Mouse (Mus musculus) stomach, postnatal 0 days (tissue): ENCODE data around the gene Cacna1s. TPM values are rescaled to one million over a fixed set of nuclear protein-coding genes. Genes with fewer than 3 reads are reported as not detected.

Experiments used
- ATAC-seq: fragments of 200-750 bp; cut with Nextera tagmentation; 2 replicates; pipeline ENCODE4 v1.8.0; 2017; ENCODE audit not compliant: low FRiP score, low TSS enrichment
- DNase-seq: peaks from one replicate; pipeline ENCODE4 v3.0.0-alpha.2; 2016; ENCODE audit warnings: low spot score
- H3K27ac ChIP-seq: fragments of 300-500 bp; sonication (generic); replicated peaks from 2 replicates; pipeline ENCODE4 v1.5.1; 2014; ENCODE audit warnings: mild to moderate bottlenecking, control low read depth
- H3K27me3 ChIP-seq: fragments of 300-500 bp; sonication (generic); 2 replicates; pipeline ENCODE4 v1.6.1; 2014; ENCODE audit warnings: low read length; ENCODE audit not compliant: control insufficient read depth, insufficient read depth
- H3K36me3 ChIP-seq: fragments of 300-500 bp; sonication (generic); 2 replicates; pipeline ENCODE4 v1.6.1; 2014; ENCODE audit warnings: low read length, mixed read lengths; ENCODE audit not compliant: control insufficient read depth, insufficient read depth
- H3K4me1 ChIP-seq: fragments of 300-500 bp; sonication (generic); replicated peaks from 2 replicates; pipeline ENCODE4 v1.6.1; 2014; ENCODE audit warnings: antibody characterized with exemption; ENCODE audit not compliant: control insufficient read depth, insufficient read depth
- H3K4me2 ChIP-seq: fragments of 300-500 bp; sonication (generic); replicated peaks from 2 replicates; pipeline ENCODE4 v1.6.1; 2014; ENCODE audit warnings: low read depth, mild to moderate bottlenecking, control low read depth, moderate library complexity
- H3K4me3 ChIP-seq: fragments of 300-500 bp; sonication (generic); 2 replicates; pipeline ENCODE4 v1.5.1; 2014; ENCODE audit warnings: low read depth, low read length, control low read depth
- H3K9ac ChIP-seq: fragments of 300-500 bp; sonication (generic); 2 replicates; pipeline ENCODE4 v1.6.1; 2014; ENCODE audit warnings: mild to moderate bottlenecking, low read length, control low read depth, mixed read lengths
- H3K9me3 ChIP-seq: fragments of 300-500 bp; sonication (generic); 2 replicates; pipeline ENCODE4 v1.6.1; 2016; ENCODE audit warnings: low read length; ENCODE audit not compliant: control insufficient read depth
- CTCF ChIP-seq: IDR thresholded peaks from 2 replicates; pipeline ENCODE4 v1.5.1; 2016; ENCODE audit warnings: antibody characterized with exemption, low read depth, mild to moderate bottlenecking, moderate library complexity
- EP300 ChIP-seq: optimal IDR thresholded peaks from 2 replicates; pipeline ENCODE3; 2016; ENCODE audit warnings: antibody characterized with exemption
- WGBS: fragments of 180-500 bp; shearing (Covaris S2); extraction: QIAGEN DNeasy Blood & Tissue Kit; methylation state at CpG from one replicate; pipeline ENCODE4 v1.1.7; 2014; 5-methylcytosine and 5-hydroxymethylcytosine counted together
- polyA plus RNA-seq: library from polyadenylated mRNA; unstranded; fragments of >200 nt; fragmentation: Nextera tagmentation; extraction: Ambion mirVana; gene quantifications from 2 replicates; pipeline ENCODE4 v1.2.1, GENCODE M21; 2015

Cacna1s gene
- polyA plus RNA-seq, 1 experiment from 2014 or later = not detected

DNA sequence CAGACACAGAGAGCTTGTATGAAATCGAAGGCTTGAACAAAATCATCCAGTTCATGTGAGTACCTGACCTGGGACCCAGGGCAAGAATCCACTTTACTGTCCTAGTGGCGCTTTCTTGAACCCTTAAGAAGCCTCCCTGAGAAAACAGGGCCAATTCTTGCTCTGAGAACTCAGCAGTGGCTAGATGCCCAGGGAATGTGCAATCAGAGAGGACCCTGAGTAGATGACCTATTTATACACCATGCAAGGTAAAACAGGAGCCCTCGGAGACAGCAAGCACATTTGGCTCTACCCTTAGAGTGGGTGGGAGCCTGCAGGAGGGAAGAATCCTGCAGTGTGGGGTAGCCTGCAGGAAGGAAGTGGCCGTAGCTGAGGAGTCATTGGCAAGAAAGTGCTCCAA, 25.1 kb downstream of the Cacna1s start:
- TF ChIP-seq CTCF = no peak
- TF ChIP-seq EP300 = no peak
- Histone ChIP-seq H3K27me3 (no peaks in the 10 kb centered on the region), H3K9me3 (0 out of 2 replicates have a peak, but pooled peaks cover 3% of the 10 kb centered on the region), H3K4me2 (no peak overlapping the region), H3K36me3 (no peaks in the 10 kb centered on the region), H3K4me3 (no peak overlapping the region), H3K9ac (no peak overlapping the region), H3K4me1 (no peaks in the 10 kb centered on the region), H3K27ac (no peak overlapping the region)
- no peak for DNase-seq
- ATAC-seq = no peak
- 62% methylated on average over 4 of the region's 4 CpGs for WGBS

DNA sequence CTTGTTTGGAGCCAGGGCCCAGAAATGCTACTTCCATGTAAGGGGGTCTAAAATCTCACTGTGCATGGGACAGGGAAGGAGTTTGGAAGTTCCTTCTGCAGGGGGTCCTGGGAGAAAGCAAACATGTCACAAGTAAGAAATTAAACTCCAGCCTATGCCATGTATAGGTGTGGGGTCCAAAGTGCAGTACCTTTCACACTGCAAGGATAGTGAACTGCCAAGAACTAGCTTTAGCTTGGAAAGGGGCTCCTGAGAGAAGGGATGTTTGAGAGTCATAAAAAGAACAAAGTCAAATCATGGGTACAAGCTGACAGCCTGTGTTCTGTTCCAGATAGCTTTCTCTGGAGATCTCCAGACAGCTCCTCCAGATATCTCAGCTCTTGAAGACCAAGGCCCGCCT, 28.6 kb downstream of the Cacna1s start:
- ATAC-seq (no peak), DNase-seq (no peak)
- Histone ChIP-seq H3K9me3 (0 out of 2 replicates have a peak, but pooled peaks cover 3% of the 10 kb centered on the region), H3K4me2 (no peak overlapping the region), H3K9ac (no peak overlapping the region), H3K27me3 (no peaks in the 10 kb centered on the region), H3K4me1 (no peaks in the 10 kb centered on the region), H3K36me3 (no peaks in the 10 kb centered on the region), H3K4me3 (no peak overlapping the region), H3K27ac (no peak overlapping the region)
- 100% methylated on average over 1 of the region's 1 CpGs for WGBS
- TF ChIP-seq EP300 (no peak), CTCF (no peak)

- 65% methylated on average over 3 of the region's 3 CpGs for WGBS
- TF ChIP-seq EP300 (no peak), CTCF (no peak)
- H3K9ac ChIP-seq = no peak overlapping the region
- DNase-seq (no peak), ATAC-seq (no peak)
- H3K4me1 ChIP-seq = no peaks in the 10 kb centered on the region
- H3K9me3 ChIP-seq = 0 out of 2 replicates have a peak, but pooled peaks cover 3% of the 10 kb centered on the region
- H3K36me3 ChIP-seq = no peaks in the 10 kb centered on the region
- H3K4me2 ChIP-seq = no peak overlapping the region
- H3K4me3 ChIP-seq = no peak overlapping the region
- no peaks in the 10 kb centered on the region for H3K27me3 ChIP-seq
- H3K27ac ChIP-seq = no peak overlapping the region
Observed at GRCm38 (mm10) chr1:136085988-136086685, 33.6 kb downstream of the Cacna1s start.

DNA sequence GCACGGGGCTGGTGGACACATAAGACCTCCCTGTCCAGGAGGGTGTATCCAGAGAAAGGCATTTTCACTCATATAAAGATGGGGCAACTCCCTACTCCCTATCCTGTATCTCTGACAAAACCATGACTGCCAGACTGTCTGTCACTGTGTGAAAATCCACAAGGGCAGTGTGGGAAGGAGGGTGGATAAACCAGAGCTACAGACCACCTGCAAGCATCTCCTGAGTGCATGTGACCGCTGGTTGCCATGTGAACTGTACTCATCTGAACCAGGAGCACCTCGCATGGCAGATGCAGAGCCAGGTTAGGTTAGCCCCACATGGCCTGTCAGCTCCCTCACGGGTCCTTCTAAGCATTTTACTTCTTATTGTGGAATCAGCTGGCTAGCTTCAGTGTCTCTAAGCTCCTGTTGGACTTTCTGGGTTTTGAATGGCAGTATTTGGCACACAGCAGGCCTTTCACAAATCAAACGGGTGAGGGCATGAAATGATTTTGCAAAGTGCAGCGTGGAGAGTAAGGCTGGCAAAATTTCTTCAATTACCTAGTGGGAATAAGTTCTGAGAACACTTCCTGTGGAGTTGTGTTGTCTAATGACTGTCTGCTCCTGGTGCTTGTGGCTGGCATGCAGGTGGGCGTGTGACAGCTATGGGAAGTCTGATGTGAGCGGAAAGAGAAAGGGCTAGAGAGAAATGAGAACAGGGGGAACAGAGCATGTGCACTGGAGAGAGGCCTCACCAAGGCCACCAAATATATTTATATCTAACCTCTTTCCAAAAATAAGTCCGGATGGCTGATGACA, 37.0 kb downstream of the Cacna1s start:
- no peaks in the 10 kb centered on the region for H3K9me3 ChIP-seq
- H3K4me1 ChIP-seq = no peaks in the 10 kb centered on the region
- DNase-seq = no peak
- no peak for ATAC-seq
- H3K4me2 ChIP-seq = no peak overlapping the region
- WGBS = 76% methylated on average over 9 of the region's 9 CpGs
- no peak overlapping the region for H3K9ac ChIP-seq
- H3K4me3 ChIP-seq = no peak overlapping the region
- H3K27ac ChIP-seq = no peak overlapping the region
- H3K27me3 ChIP-seq = no peaks in the 10 kb centered on the region
- TF ChIP-seq EP300 = no peak
- no peak for TF ChIP-seq CTCF
- no peaks in the 10 kb centered on the region for H3K36me3 ChIP-seq

DNA sequence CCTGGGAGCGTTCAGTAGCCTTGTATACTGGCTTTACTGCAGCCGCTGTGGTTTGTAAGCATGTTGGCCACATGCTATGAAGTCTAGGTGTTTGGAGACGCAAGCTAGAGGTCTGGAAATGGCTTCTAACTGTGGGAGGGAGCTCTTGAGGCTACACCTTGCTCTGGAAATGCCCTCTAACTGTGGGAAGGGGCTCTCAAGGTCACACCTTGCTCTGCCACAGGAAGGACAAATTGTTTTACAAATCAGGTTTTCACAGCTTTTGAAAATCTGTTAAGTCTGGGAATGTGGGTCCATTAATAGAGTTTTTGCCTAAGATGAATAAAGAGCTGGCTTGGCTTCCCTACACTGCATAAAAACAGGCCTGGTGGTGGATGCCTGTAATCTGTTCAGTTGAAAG, 41.2 kb downstream of the Cacna1s start:
- ATAC-seq (no peak), DNase-seq (no peak)
- H3K27me3 ChIP-seq = no peaks in the 10 kb centered on the region
- H3K36me3 ChIP-seq = no peaks in the 10 kb centered on the region
- 69% methylated on average over 3 of the region's 3 CpGs for WGBS
- no peak overlapping the region for H3K27ac ChIP-seq
- H3K9ac ChIP-seq = no peak overlapping the region
- H3K4me1 ChIP-seq = no peaks in the 10 kb centered on the region
- H3K4me2 ChIP-seq = no peak overlapping the region
- no peak overlapping the region for H3K4me3 ChIP-seq
- TF ChIP-seq CTCF (no peak), EP300 (no peak)
- no peaks in the 10 kb centered on the region for H3K9me3 ChIP-seq

GRCm38 (mm10) chr1:136094807-136095206, 42.3 kb downstream of the Cacna1s start:
- H3K4me2 ChIP-seq = no peak overlapping the region
- no peak for ATAC-seq
- no peak for TF ChIP-seq CTCF
- TF ChIP-seq EP300 = no peak
- H3K27ac ChIP-seq = no peak overlapping the region
- H3K4me3 ChIP-seq = no peak overlapping the region
- no peaks in the 10 kb centered on the region for H3K27me3 ChIP-seq
- WGBS = 74% methylated on average over 5 of the region's 5 CpGs
- H3K9me3 ChIP-seq = no peaks in the 10 kb centered on the region
- no peaks in the 10 kb centered on the region for H3K4me1 ChIP-seq
- H3K36me3 ChIP-seq = no peaks in the 10 kb centered on the region
- no peak overlapping the region for H3K9ac ChIP-seq
- DNase-seq = no peak
